Mouse (Mus musculus): ENCODE data around the gene H2-Eb1. TPM values are rescaled to one million over a fixed set of nuclear protein-coding genes. Genes with fewer than 3 reads are reported as not detected.
"Not testable (repeated sequence)": the region's sequence is repeated elsewhere in the genome, so short reads cannot be mapped to it uniquely, and the experiment has no call there.

Gene H2-Eb1
- total and polyA plus RNA-seq, 2 experiments from 2014 or later = 0.88 to 5.2 TPM

- DNase-seq (ENCODE audit: low spot score) = no peak
- Histone ChIP-seq H3K9me3 (ENCODE audit: low read length) (no peaks in the 10 kb centered on the region), H3K4me2 (ENCODE audit: low read depth, low read length, poor library complexity, severe bottlenecking) (no peak overlapping the region), H3K4me3 (ENCODE audit: low read depth, low read length) (no peak overlapping the region), H3K9ac (replicated peaks; ENCODE audit: low read length, poor library complexity, severe bottlenecking) (no peak overlapping the region), H3K27me3 (ENCODE audit: insufficient read depth, low read length) (no peaks in the 10 kb centered on the region), H3K27ac (ENCODE audit: low read depth, low read length) (no peak overlapping the region), H3K36me3 (ENCODE audit: insufficient read depth, low read length) (no peaks in the 10 kb centered on the region), H3K4me1 (ENCODE audit: insufficient read depth, low read length) (no peaks in the 10 kb centered on the region; the same call in 1 of the 2 replicates)
- WGBS = 85% methylated on average over 4 of the region's 4 CpGs
- ATAC-seq (ENCODE audit: low FRiP score) = no peak
- no peak for TF ChIP-seq CTCF (IDR thresholded peaks at IDR 0.05)
Observed at GRCm38 (mm10) chr17:34308161-34308560, 2.5 kb downstream of the H2-Eb1 start.

GRCm38 (mm10) chr17:34309225-34309624 is 3.6 kb downstream of the H2-Eb1 start:
- no peak for TF ChIP-seq CTCF (IDR thresholded peaks at IDR 0.05)
- Histone ChIP-seq H3K4me1 (ENCODE audit: insufficient read depth, low read length) (no peaks in the 10 kb centered on the region; the same call in 1 of the 2 replicates), H3K36me3 (ENCODE audit: insufficient read depth, low read length) (no peaks in the 10 kb centered on the region), H3K4me3 (ENCODE audit: low read depth, low read length) (peak overlapping the region; percentile 48), H3K4me2 (ENCODE audit: low read depth, low read length, poor library complexity, severe bottlenecking) (peak overlapping the region; percentile 63), H3K27me3 (ENCODE audit: insufficient read depth, low read length) (no peaks in the 10 kb centered on the region), H3K27ac (ENCODE audit: low read depth, low read length) (peak overlapping the region; percentile 68), H3K9me3 (ENCODE audit: low read length) (no peaks in the 10 kb centered on the region), H3K9ac (replicated peaks; ENCODE audit: low read length, poor library complexity, severe bottlenecking) (peak overlapping the region; percentile 70)
- WGBS = 27% methylated on average over 10 of the region's 10 CpGs
- no peak for ATAC-seq (ENCODE audit: low FRiP score)
- no peak for DNase-seq (ENCODE audit: low spot score)

DNA sequence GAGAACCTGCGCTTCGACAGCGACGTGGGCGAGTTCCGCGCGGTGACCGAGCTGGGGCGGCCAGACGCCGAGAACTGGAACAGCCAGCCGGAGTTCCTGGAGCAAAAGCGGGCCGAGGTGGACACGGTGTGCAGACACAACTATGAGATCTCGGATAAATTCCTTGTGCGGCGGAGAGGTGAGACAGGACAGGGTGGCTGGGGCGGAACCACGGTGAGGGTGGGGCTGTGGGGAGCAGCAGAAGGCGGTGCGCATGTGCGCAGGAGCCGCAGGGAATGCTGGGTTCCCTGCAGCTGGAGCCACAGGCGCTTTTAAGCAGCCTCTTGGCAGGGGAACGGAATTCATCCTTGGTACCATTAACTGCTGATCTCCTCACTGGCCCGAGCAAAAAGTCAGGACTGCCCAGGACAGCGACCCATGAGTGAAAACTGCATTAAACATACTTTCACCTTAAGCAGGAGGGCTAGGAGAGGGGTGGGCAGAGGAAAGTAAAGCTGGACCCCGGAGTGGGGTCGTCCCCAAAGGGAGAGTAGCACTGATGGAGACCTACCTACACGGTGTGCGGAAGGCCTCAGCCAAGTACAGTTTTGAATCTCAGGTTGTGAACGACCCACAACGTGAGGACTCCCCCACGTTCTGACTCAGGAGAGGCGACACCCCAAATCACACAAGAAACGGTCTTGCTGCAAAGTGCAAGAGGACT is 4.2 kb downstream of the H2-Eb1 start:
- Histone ChIP-seq H3K9me3 (ENCODE audit: low read length) (no peaks in the 10 kb centered on the region), H3K27me3 (ENCODE audit: insufficient read depth, low read length) (no peaks in the 10 kb centered on the region), H3K27ac (ENCODE audit: low read depth, low read length) (peak overlapping the region; percentile 68), H3K4me3 (ENCODE audit: low read depth, low read length) (peak overlapping the region; percentile 48), H3K4me1 (ENCODE audit: insufficient read depth, low read length) (no peaks in the 10 kb centered on the region; the same call in 1 of the 2 replicates), H3K4me2 (ENCODE audit: low read depth, low read length, poor library complexity, severe bottlenecking) (peak overlapping the region; percentile 63), H3K9ac (replicated peaks; ENCODE audit: low read length, poor library complexity, severe bottlenecking) (peak overlapping the region; percentile 70), H3K36me3 (ENCODE audit: insufficient read depth, low read length) (no peaks in the 10 kb centered on the region)
- ATAC-seq (ENCODE audit: low FRiP score) (peak; percentile 72), DNase-seq (ENCODE audit: low spot score) (peak; percentile 69)
- no peak for TF ChIP-seq CTCF (IDR thresholded peaks at IDR 0.05)
- WGBS = 28% methylated on average over 38 of the region's 38 CpGs

DNA sequence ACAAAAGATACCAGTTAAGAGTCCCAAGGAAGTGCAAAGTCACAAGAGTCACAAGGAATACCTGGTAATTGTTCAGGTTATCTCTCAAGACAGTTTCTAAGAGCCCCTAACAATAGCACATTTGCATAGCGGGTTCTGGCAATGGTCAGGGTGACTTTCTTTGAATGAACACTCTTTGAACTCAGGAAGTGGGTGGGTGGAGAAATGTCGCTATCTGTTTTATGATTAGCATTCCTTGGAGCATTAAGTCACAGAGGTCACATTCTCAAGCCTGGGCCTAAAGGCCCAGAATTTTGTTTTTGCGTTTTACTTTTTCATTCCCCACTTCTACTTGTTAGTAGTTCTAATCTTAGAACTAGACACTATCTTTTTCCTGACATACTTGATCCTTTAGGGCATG is 4.9 kb downstream of the H2-Eb1 start:
- not testable (repeated sequence) for H3K4me1 ChIP-seq (ENCODE audit: insufficient read depth, low read length); H3K9ac ChIP-seq (replicated peaks; ENCODE audit: low read length, poor library complexity, severe bottlenecking); H3K36me3 ChIP-seq (ENCODE audit: insufficient read depth, low read length); H3K27ac ChIP-seq (ENCODE audit: low read depth, low read length); H3K27me3 ChIP-seq (ENCODE audit: insufficient read depth, low read length); H3K4me2 ChIP-seq (ENCODE audit: low read depth, low read length, poor library complexity, severe bottlenecking); H3K9me3 ChIP-seq (ENCODE audit: low read length); DNase-seq (ENCODE audit: low spot score); H3K4me3 ChIP-seq (ENCODE audit: low read depth, low read length); ATAC-seq (ENCODE audit: low FRiP score)
- 82% methylated on average over 3 of the region's 3 CpGs for WGBS

DNA sequence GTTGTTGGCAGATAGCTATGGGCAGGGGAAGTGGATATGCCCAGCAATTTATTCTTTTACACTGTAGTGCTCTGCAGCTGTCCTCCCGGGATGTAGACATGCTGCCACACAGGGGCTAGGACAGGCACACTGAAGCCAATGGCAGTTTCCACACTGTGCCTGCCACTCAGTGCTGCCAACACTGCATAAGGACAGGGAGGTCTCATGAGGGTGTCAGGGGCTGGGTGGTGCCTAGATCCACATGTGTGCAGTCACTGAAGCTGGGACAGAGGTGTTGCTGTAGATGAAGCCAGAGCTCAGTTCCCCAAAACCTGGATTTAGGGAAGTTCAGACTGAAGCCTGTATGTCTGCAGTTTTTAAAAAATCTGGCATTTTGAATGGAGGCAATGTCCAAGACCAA is 6.5 kb downstream of the H2-Eb1 start:
- no peaks in the 10 kb centered on the region for H3K9me3 ChIP-seq (ENCODE audit: low read length)
- ATAC-seq (ENCODE audit: low FRiP score) (no peak), DNase-seq (ENCODE audit: low spot score) (no peak)
- H3K4me2 ChIP-seq (ENCODE audit: low read depth, low read length, poor library complexity, severe bottlenecking) = no peak overlapping the region
- H3K4me3 ChIP-seq (ENCODE audit: low read depth, low read length) = no peak overlapping the region
- no peak overlapping the region for H3K9ac ChIP-seq (replicated peaks; ENCODE audit: low read length, poor library complexity, severe bottlenecking)
- H3K27ac ChIP-seq (ENCODE audit: low read depth, low read length) = no peak overlapping the region
- H3K27me3 ChIP-seq (ENCODE audit: insufficient read depth, low read length) = no peaks in the 10 kb centered on the region
- WGBS = 91% methylated on average over 1 of the region's 1 CpGs
- H3K36me3 ChIP-seq (ENCODE audit: insufficient read depth, low read length) = no peaks in the 10 kb centered on the region
- no peak for TF ChIP-seq CTCF (IDR thresholded peaks at IDR 0.05)
- no peaks in the 10 kb centered on the region; the same call in 1 of the 2 replicates for H3K4me1 ChIP-seq (ENCODE audit: insufficient read depth, low read length)

DNA sequence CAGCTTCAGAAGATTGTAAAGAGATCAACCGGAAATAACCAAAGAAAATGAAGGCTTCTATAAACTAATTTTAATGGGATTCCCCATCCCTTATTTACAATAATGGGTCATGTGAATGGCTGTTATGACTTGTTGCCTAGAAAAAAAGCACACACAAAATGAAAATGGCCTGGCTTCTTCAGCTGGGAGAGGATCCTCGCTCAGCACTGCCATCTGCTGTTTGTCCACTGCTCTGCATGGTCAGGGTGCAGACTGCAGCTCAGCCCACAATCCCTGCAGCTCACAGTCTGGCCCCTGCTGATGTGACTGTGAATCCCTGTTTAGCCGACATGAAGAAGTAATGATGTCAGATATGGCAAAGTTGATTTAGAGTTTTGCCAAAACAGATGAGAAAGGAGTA is 7.7 kb downstream of the H2-Eb1 start:
- Histone ChIP-seq H3K27me3 (ENCODE audit: insufficient read depth, low read length) (no peaks in the 10 kb centered on the region), H3K4me1 (ENCODE audit: insufficient read depth, low read length) (no peaks in the 10 kb centered on the region; the same call in 1 of the 2 replicates), H3K9ac (replicated peaks; ENCODE audit: low read length, poor library complexity, severe bottlenecking) (no peak overlapping the region), H3K27ac (ENCODE audit: low read depth, low read length) (no peak overlapping the region), H3K9me3 (ENCODE audit: low read length) (no peaks in the 10 kb centered on the region), H3K4me2 (ENCODE audit: low read depth, low read length, poor library complexity, severe bottlenecking) (no peak overlapping the region), H3K36me3 (ENCODE audit: insufficient read depth, low read length) (no peaks in the 10 kb centered on the region), H3K4me3 (ENCODE audit: low read depth, low read length) (no peak overlapping the region)
- 42% methylated on average over 3 of the region's 3 CpGs for WGBS
- ATAC-seq (ENCODE audit: low FRiP score) = peak; percentile 62
- peak; percentile 76 for DNase-seq (ENCODE audit: low spot score)
- peak; percentile 96 for TF ChIP-seq CTCF (IDR thresholded peaks at IDR 0.05)
